Mouse (Mus musculus): Measurements from ENCODE around the gene Sh3bp2. TPM values are rescaled to one million over a fixed set of nuclear protein-coding genes. Genes with fewer than 3 reads are reported as not detected.
A peak's percentile ranks its signal among the peaks of the same experiment; 100 is the strongest.

The Sh3bp2 gene
- total and polyA plus RNA-seq, 3 experiments: 2.7 to 4.4 (median 3.1) TPM

GRCm38 (mm10) chr5:34519389-34519910, 6.2 kb upstream of the Sh3bp2 start:
- no peak overlapping the region for H3K27ac ChIP-seq
- no peaks in the 10 kb centered on the region; the same call in 1 of the 2 replicates for H3K4me1 ChIP-seq (ENCODE audit: control insufficient read depth, insufficient read depth, low read length)
- no peaks in the 10 kb centered on the region for H3K27me3 ChIP-seq (ENCODE audit: control insufficient read depth, insufficient read depth, low read length)
- DNase-seq: peak in 1 of 2 experiments; percentile 41
- no peak overlapping the region for H3K4me3 ChIP-seq
- WGBS: 86% methylated on average over 9 of the region's 9 CpGs
- no peak overlapping the region for H3K9ac ChIP-seq (ENCODE audit: low read depth, low read length)
- intact Hi-C loops (cut with DNase I): loop anchor here (10.0 kb wide), 1 partner anchor 245 kb away; the partner anchor contains the start of gene Htt
- H3K36me3 ChIP-seq (ENCODE audit: control insufficient read depth, insufficient read depth, low read length): no peaks in the 10 kb centered on the region
- TF ChIP-seq POLR2A (IDR thresholded peaks at IDR 0.05; ENCODE audit: insufficient read depth, low read depth, low read length): no peak
- TF ChIP-seq CTCF (IDR thresholded peaks at IDR 0.05): no peak
- no peak for TF ChIP-seq EP300 (IDR thresholded peaks at IDR 0.05; ENCODE audit: insufficient read depth, low read depth, low read length)
- H3K79me2 ChIP-seq (replicated peaks; ENCODE audit: control insufficient read depth, insufficient read depth, low read length): no peaks in the 10 kb centered on the region

- no peak overlapping the region for H3K27ac ChIP-seq
- WGBS: 38% methylated on average over 11 of the region's 11 CpGs
- no peaks in the 10 kb centered on the region for H3K27me3 ChIP-seq (ENCODE audit: control insufficient read depth, insufficient read depth, low read length)
- no peak for DNase-seq
- no peaks in the 10 kb centered on the region; the same call in 1 of the 2 replicates for H3K4me1 ChIP-seq (ENCODE audit: control insufficient read depth, insufficient read depth, low read length)
- H3K79me2 ChIP-seq (replicated peaks; ENCODE audit: control insufficient read depth, insufficient read depth, low read length): no peaks in the 10 kb centered on the region
- no peak overlapping the region for H3K9ac ChIP-seq (ENCODE audit: low read depth, low read length)
- H3K36me3 ChIP-seq (ENCODE audit: control insufficient read depth, insufficient read depth, low read length): no peaks in the 10 kb centered on the region
- TF ChIP-seq POLR2A (IDR thresholded peaks at IDR 0.05; ENCODE audit: insufficient read depth, low read depth, low read length): no peak
- H3K4me3 ChIP-seq: no peak overlapping the region
- intact Hi-C loops (cut with DNase I): no loop called here
Observed at GRCm38 (mm10) chr5:34520458-34521209, 5.0 kb upstream of the Sh3bp2 start.

- Histone ChIP-seq H3K27me3 (ENCODE audit: control insufficient read depth, insufficient read depth, low read length) (no peaks in the 10 kb centered on the region), H3K36me3 (ENCODE audit: control insufficient read depth, insufficient read depth, low read length) (no peaks in the 10 kb centered on the region), H3K4me3 (no peak overlapping the region), H3K27ac (no peak overlapping the region), H3K9ac (ENCODE audit: low read depth, low read length) (no peak overlapping the region), H3K79me2 (replicated peaks; ENCODE audit: control insufficient read depth, insufficient read depth, low read length) (no peaks in the 10 kb centered on the region), H3K4me1 (ENCODE audit: control insufficient read depth, insufficient read depth, low read length) (no peaks in the 10 kb centered on the region; the same call in 1 of the 2 replicates)
- TF ChIP-seq POLR2A (IDR thresholded peaks at IDR 0.05; ENCODE audit: insufficient read depth, low read depth, low read length): no peak
- intact Hi-C loops (cut with DNase I): no loop called here
- DNase-seq: no peak
- 60% methylated on average over 3 of the region's 3 CpGs for WGBS
Observed at GRCm38 (mm10) chr5:34521337-34521736, 4.3 kb upstream of the Sh3bp2 start.

GRCm38 (mm10) chr5:34523958-34524485, 1.6 kb upstream of the Sh3bp2 start:
- intact Hi-C loops (cut with DNase I): no loop called here
- TF ChIP-seq CTCF (IDR thresholded peaks at IDR 0.05) (no peak), EP300 (IDR thresholded peaks at IDR 0.05; ENCODE audit: insufficient read depth, low read depth, low read length) (no peak), POLR2A (IDR thresholded peaks at IDR 0.05; ENCODE audit: insufficient read depth, low read depth, low read length) (no peak)
- Histone ChIP-seq H3K9ac (ENCODE audit: low read depth, low read length) (no peak overlapping the region), H3K27me3 (ENCODE audit: control insufficient read depth, insufficient read depth, low read length) (no peaks in the 10 kb centered on the region), H3K27ac (no peak overlapping the region), H3K36me3 (ENCODE audit: control insufficient read depth, insufficient read depth, low read length) (no peaks in the 10 kb centered on the region), H3K4me3 (no peak overlapping the region), H3K4me1 (ENCODE audit: control insufficient read depth, insufficient read depth, low read length) (no peaks in the 10 kb centered on the region; the same call in 1 of the 2 replicates), H3K79me2 (replicated peaks; ENCODE audit: control insufficient read depth, insufficient read depth, low read length) (no peaks in the 10 kb centered on the region)
- WGBS: 78% methylated on average over 4 of the region's 4 CpGs
- no peak for DNase-seq

- no peaks in the 10 kb centered on the region for H3K27me3 ChIP-seq (ENCODE audit: control insufficient read depth, insufficient read depth, low read length)
- no peaks in the 10 kb centered on the region; the same call in 1 of the 2 replicates for H3K4me1 ChIP-seq (ENCODE audit: control insufficient read depth, insufficient read depth, low read length)
- no peak overlapping the region for H3K9ac ChIP-seq (ENCODE audit: low read depth, low read length)
- H3K27ac ChIP-seq: no peak overlapping the region
- intact Hi-C loops (cut with DNase I): no loop called here
- no peaks in the 10 kb centered on the region for H3K79me2 ChIP-seq (replicated peaks; ENCODE audit: control insufficient read depth, insufficient read depth, low read length)
- no peak for DNase-seq
- H3K36me3 ChIP-seq (ENCODE audit: control insufficient read depth, insufficient read depth, low read length): no peaks in the 10 kb centered on the region
- TF ChIP-seq POLR2A (IDR thresholded peaks at IDR 0.05; ENCODE audit: insufficient read depth, low read depth, low read length) (no peak), CTCF (IDR thresholded peaks at IDR 0.05) (no peak), EP300 (IDR thresholded peaks at IDR 0.05; ENCODE audit: insufficient read depth, low read depth, low read length) (no peak)
- H3K4me3 ChIP-seq: no peak overlapping the region
Observed at GRCm38 (mm10) chr5:34524511-34524910, 1.1 kb upstream of the Sh3bp2 start.

- no peak overlapping the region; the same call in 1 of the 2 replicates for H3K27ac ChIP-seq
- H3K27me3 ChIP-seq (ENCODE audit: control insufficient read depth, insufficient read depth, low read length): no peaks in the 10 kb centered on the region
- H3K9ac ChIP-seq (ENCODE audit: low read depth, low read length): no peak overlapping the region
- intact Hi-C loops (cut with DNase I): no loop called here
- DNase-seq: no peak
- H3K36me3 ChIP-seq (ENCODE audit: control insufficient read depth, insufficient read depth, low read length): no peaks in the 10 kb centered on the region
- TF ChIP-seq POLR2A (IDR thresholded peaks at IDR 0.05; ENCODE audit: insufficient read depth, low read depth, low read length): no peak
- TF ChIP-seq CTCF (IDR thresholded peaks at IDR 0.05): no peak
- no peak for TF ChIP-seq EP300 (IDR thresholded peaks at IDR 0.05; ENCODE audit: insufficient read depth, low read depth, low read length)
- no peak overlapping the region for H3K4me3 ChIP-seq
- H3K79me2 ChIP-seq (replicated peaks; ENCODE audit: control insufficient read depth, insufficient read depth, low read length): no peaks in the 10 kb centered on the region
- H3K4me1 ChIP-seq (ENCODE audit: control insufficient read depth, insufficient read depth, low read length): no peaks in the 10 kb centered on the region; the same call in 1 of the 2 replicates
- 69% methylated on average over 5 of the region's 5 CpGs for WGBS
Observed at GRCm38 (mm10) chr5:34526477-34526775, 788 bp downstream of the Sh3bp2 start.
